Comparison of ENCODE assay signal across 8 mouse cellular contexts in the genomic region with DNA sequence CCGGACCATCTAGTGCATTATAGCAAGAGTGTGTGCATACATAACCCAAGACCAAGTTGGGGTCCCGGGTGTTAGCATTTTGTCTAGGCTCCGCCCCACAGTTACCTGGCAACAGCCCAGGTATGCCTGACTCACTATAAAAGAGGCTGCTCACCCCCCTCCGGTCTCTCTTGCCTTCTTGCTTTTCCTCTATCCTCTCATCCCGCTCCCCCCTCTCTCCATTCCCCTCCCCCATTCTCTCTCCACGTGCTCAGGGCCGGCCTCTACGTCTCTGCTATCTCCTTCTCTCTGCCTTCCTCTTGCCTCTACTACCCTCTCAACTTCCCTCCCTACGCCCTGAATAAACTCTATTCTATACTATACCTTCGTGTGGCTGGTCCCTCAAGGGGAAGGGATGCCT. TPM values are rescaled to one million over a fixed set of nuclear protein-coding genes. Genes with fewer than 3 reads are reported as not detected.
A peak's percentile ranks its signal among the peaks of the same experiment; 100 is the strongest.
DNase-seq lines count a peak whose midpoint lies in the region; ATAC-seq lines count a peak whose summit lies in the region.

No protein-coding gene starts in this region.

- no peak overlapping the region for H3K27ac ChIP-seq in brown adipose tissue, adult 24 weeks (replicated peaks; ENCODE audit: low read depth, low read length)
- no peak overlapping the region for H3K27ac ChIP-seq in forebrain, embryonic 15.5 days (replicated peaks)
- no peak overlapping the region for H3K27ac ChIP-seq in midbrain, embryonic 10.5 days (replicated peaks)

- H3K9me3 ChIP-seq in forebrain, embryonic 15.5 days = no peaks in the 10 kb centered on the region
- no peaks in the 10 kb centered on the region for H3K9me3 ChIP-seq in midbrain, embryonic 10.5 days (replicated peaks)

- no peaks in the 10 kb centered on the region for H3K36me3 ChIP-seq in forebrain, embryonic 15.5 days
- no peaks in the 10 kb centered on the region for H3K36me3 ChIP-seq in midbrain, embryonic 10.5 days

- intact Hi-C loops in left cerebral cortex, postnatal 4 days (cut with DNase I) = loop anchor here (5.0 kb wide), 1 partner anchor 130 kb away; no protein-coding TSS in a partner anchor

- 5% methylated on average over 10 of the region's 10 CpGs for WGBS in forebrain, embryonic 15.5 days
- WGBS in midbrain, embryonic 10.5 days = 7% methylated on average over 10 of the region's 10 CpGs

- peaks cover 21% of the 10 kb centered on the region; the same call in 1 of the 2 replicates for H3K27me3 ChIP-seq in forebrain, embryonic 15.5 days
- peaks cover 68% of the 10 kb centered on the region for H3K27me3 ChIP-seq in midbrain, embryonic 10.5 days (ENCODE audit: low read depth, poor library complexity, severe bottlenecking)

- H3K4me1 ChIP-seq in brown adipose tissue, adult 24 weeks (ENCODE audit: control insufficient read depth, insufficient read depth, insufficient read length, low read length) = peaks cover 7% of the 10 kb centered on the region
- H3K4me1 ChIP-seq in forebrain, embryonic 15.5 days = peaks cover 21% of the 10 kb centered on the region
- peaks cover 32% of the 10 kb centered on the region for H3K4me1 ChIP-seq in midbrain, embryonic 10.5 days

- H3K4me3 ChIP-seq in brown adipose tissue, adult 24 weeks (ENCODE audit: insufficient read depth, low read depth, low read length) = peak overlapping the region; percentile 62
- H3K4me3 ChIP-seq in forebrain, embryonic 15.5 days = peak overlapping the region; percentile 46
- H3K4me3 ChIP-seq in midbrain, embryonic 10.5 days = peak overlapping the region; percentile 70

- ATAC-seq in forebrain, embryonic 15.5 days (replicated peaks) = peak; percentile 39; the same call in 1 of the 2 replicates

- H3K9ac ChIP-seq in forebrain, embryonic 15.5 days (replicated peaks) = peak overlapping the region; percentile 41

- H3K4me2 ChIP-seq in forebrain, embryonic 15.5 days (replicated peaks) = peak overlapping the region; percentile 63

- DNase-seq in left cerebral cortex, postnatal 4 days = peak; percentile 26
- no peak for DNase-seq in left cerebral cortex, adult 11 months (ENCODE audit: low spot score)
- DNase-seq in midbrain, embryonic 10.5 days (ENCODE audit: low spot score) = no peak
- DNase-seq in gastrocnemius, postnatal 25 days = no peak
- no peak for DNase-seq in frontal cortex, adult 2 months (ENCODE audit: extremely low spot score in 1 of 2, low spot score in 1 of 2)
- no peak for DNase-seq in gastrocnemius, adult 8-10 months (ENCODE audit: low spot score in 2 of 2)

RNA-seq across cellular contexts. Expression of gene Fcgr4, which starts 14.0 kb away (rescaled TPM):
- total RNA-seq in left cerebral cortex, postnatal 4 days (2021) = not detected
- polyA plus RNA-seq in brown adipose tissue, adult 24 weeks (2012; ENCODE audit: insufficient read depth, insufficient read length, missing spikeins) = 2.2 and 3.9 TPM in 2 replicates
- 0.34 and 0.36 TPM in 2 replicates for polyA plus RNA-seq in forebrain, embryonic 15.5 days (2015; fragmentation: Nextera tagmentation; extraction: Ambion mirVana)
- polyA plus RNA-seq in midbrain, embryonic 10.5 days (2016; fragmentation: Nextera tagmentation; extraction: Ambion mirVana) = 0.25 TPM in 1 of 2 replicates, not detected in the other
- total RNA-seq in gastrocnemius, postnatal 25 days (2021) = not detected
- 0.23 and 0.64 TPM in 2 replicates for polyA plus RNA-seq in frontal cortex, adult 2 months (2012; rRNA removed)
- not detected for total RNA-seq in gastrocnemius, adult 8-10 months (2022)

RNA-seq across cellular contexts. Expression of gene Fcgr3, which starts 32.0 kb away (rescaled TPM):
- total RNA-seq in left cerebral cortex, postnatal 4 days (2021) = 1 to 10 TPM; 6.7 to 7.0 TPM
- polyA plus RNA-seq in brown adipose tissue, adult 24 weeks (2012; ENCODE audit: insufficient read depth, insufficient read length, missing spikeins) = 15.9 and 17.1 TPM in 2 replicates
- 8.7 and 8.8 TPM in 2 replicates for polyA plus RNA-seq in forebrain, embryonic 15.5 days (2015; fragmentation: Nextera tagmentation; extraction: Ambion mirVana)
- polyA plus RNA-seq in midbrain, embryonic 10.5 days (2016; fragmentation: Nextera tagmentation; extraction: Ambion mirVana) = 5.5 and 7.8 TPM in 2 replicates
- total RNA-seq in gastrocnemius, postnatal 25 days (2021) = 1 to 10 TPM; 3.7 to 4.6 TPM
- 14.6 and 21.5 TPM in 2 replicates for polyA plus RNA-seq in frontal cortex, adult 2 months (2012; rRNA removed)
- total RNA-seq in gastrocnemius, adult 8-10 months (2022) = 1 to 10 TPM in 3 of 4 experiments, under 1 TPM in 1; 0.73 to 1.8 (median 1.4) TPM

RNA-seq across cellular contexts. Expression of gene Fcgr2b, which starts 56.3 kb away (rescaled TPM):
- total RNA-seq in left cerebral cortex, postnatal 4 days (2021) = 1 to 10 TPM; 2.3 to 2.6 TPM
- polyA plus RNA-seq in brown adipose tissue, adult 24 weeks (2012; ENCODE audit: insufficient read depth, insufficient read length, missing spikeins) = 11.0 and 11.9 TPM in 2 replicates
- polyA plus RNA-seq in forebrain, embryonic 15.5 days (2015; fragmentation: Nextera tagmentation; extraction: Ambion mirVana) = 1.0 and 1.1 TPM in 2 replicates
- polyA plus RNA-seq in midbrain, embryonic 10.5 days (2016; fragmentation: Nextera tagmentation; extraction: Ambion mirVana) = 0.40 TPM in 1 of 2 replicates, not detected in the other
- total RNA-seq in gastrocnemius, postnatal 25 days (2021) = 1 to 10 TPM; 1.9 to 2.8 TPM
- 7.0 and 8.1 TPM in 2 replicates for polyA plus RNA-seq in frontal cortex, adult 2 months (2012; rRNA removed)
- 1 to 10 TPM in 3 of 4 experiments, under 1 TPM in 1; 0.94 to 2.2 (median 1.4) TPM for total RNA-seq in gastrocnemius, adult 8-10 months (2022)
